Mouse (Mus musculus) liver, embryonic 14.5 days (tissue): ENCODE measurements at regions not wholly inside any gene's neighbourhood (a gene's known extent, or its start where the extent isn't known, plus 50 kb on each side); places are given as distances from the start of the nearest gene placed in this dataset.

ENCODE experiments used
- CTCF ChIP-seq: IDR thresholded peaks from 2 replicates; pipeline ENCODE4 v1.5.1; 2016; ENCODE audit warnings: antibody characterized with exemption, low read depth, control low read depth
- EP300 ChIP-seq: IDR thresholded peaks from 2 replicates; pipeline ENCODE4 v1.6.1; 2016; ENCODE audit warnings: antibody characterized with exemption, low read depth

DNA sequence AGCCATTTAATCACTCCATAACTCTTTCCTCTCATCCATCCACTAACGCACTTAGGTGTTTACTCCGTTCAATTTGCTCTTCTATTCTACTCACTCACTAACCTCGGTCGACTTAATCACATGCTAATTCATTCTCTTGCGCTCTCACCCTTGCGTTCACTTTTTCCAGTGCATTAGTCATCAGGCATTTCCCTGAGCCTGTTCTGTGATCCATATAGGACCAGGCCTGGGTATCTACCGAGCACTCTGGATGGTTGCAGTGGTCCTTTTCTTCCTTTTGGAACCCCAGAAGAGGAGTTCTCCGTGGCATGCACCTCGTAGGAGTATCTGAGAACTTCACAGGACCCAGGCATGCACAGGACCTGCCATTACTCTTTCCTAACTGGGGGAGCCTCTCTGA is 270.1 kb downstream of the 4933412E24Rik start:
- TF ChIP-seq CTCF (no peak), EP300 (no peak)
